Mouse (Mus musculus) limb, embryonic 15.5 days (tissue): ENCODE measurements around the gene Pgk1. TPM values are rescaled to one million over a fixed set of nuclear protein-coding genes. Genes with fewer than 3 reads are reported as not detected.

Source experiments
- ATAC-seq: fragments of 200-750 bp; cut with Nextera tagmentation; 2 replicates; pipeline ENCODE4 v1.8.0; 2017; ENCODE audit warnings: low read depth, moderate TSS enrichment; ENCODE audit not compliant: insufficient number of reproducible peaks, low FRiP score, low TSS enrichment
- H3K27ac ChIP-seq: fragments of 300-500 bp; sonication (generic); 2 replicates; pipeline ENCODE4 v1.5.1; 2015; ENCODE audit warnings: moderate library complexity, mild to moderate bottlenecking, inconsistent platforms
- H3K27me3 ChIP-seq: fragments of 300-500 bp; sonication (generic); 2 replicates; pipeline ENCODE4 v1.6.1; 2015; ENCODE audit warnings: inconsistent platforms
- H3K36me3 ChIP-seq: fragments of 300-500 bp; sonication (generic); 2 replicates; pipeline ENCODE4 v1.6.1; 2015; ENCODE audit warnings: inconsistent platforms
- H3K4me1 ChIP-seq: fragments of 300-500 bp; sonication (generic); 2 replicates; pipeline ENCODE4 v1.6.1; 2015; ENCODE audit warnings: inconsistent platforms
- H3K4me2 ChIP-seq: fragments of 300-500 bp; sonication (generic); 2 replicates; pipeline ENCODE4 v1.6.1; 2015; ENCODE audit warnings: mild to moderate bottlenecking, inconsistent platforms
- H3K4me3 ChIP-seq: fragments of 300-500 bp; sonication (generic); 2 replicates; pipeline ENCODE4 v1.5.1; 2015; ENCODE audit warnings: mild to moderate bottlenecking, inconsistent platforms
- H3K9ac ChIP-seq: fragments of 300-500 bp; sonication (generic); 2 replicates; pipeline ENCODE4 v1.6.1; 2015; ENCODE audit warnings: inconsistent platforms
- H3K9me3 ChIP-seq: fragments of 300-500 bp; sonication (generic); 2 replicates; pipeline ENCODE4 v1.6.1; 2016; ENCODE audit warnings: inconsistent platforms
- WGBS: fragments of 180-500 bp; shearing (Covaris S2); methylation state at CpG from one replicate; pipeline ENCODE4 v1.1.7; 2015; 5-methylcytosine and 5-hydroxymethylcytosine counted together
- polyA plus RNA-seq: library from polyadenylated mRNA; unstranded; fragments of >200 nt; fragmentation: Nextera tagmentation; extraction: Ambion mirVana; gene quantifications from 2 replicates; pipeline ENCODE4 v1.2.1, GENCODE M21; 2015

Pgk1 gene
- polyA plus RNA-seq, 1 experiment from 2014 or later, result 387 TPM

GRCm38 (mm10) chrX:106221058-106221457 is 34.2 kb downstream of the Pgk1 start, which contains the start of gene Taf9b:
Taf9b (minus strand) TSS chrX:106221158.
- H3K9ac ChIP-seq, result no peak within 1 kb of the TSS

More at GRCm38 (mm10) chrX:106221058-106221457, 34.2 kb downstream of the Pgk1 start, which contains the start of gene Taf9b:
- 90% methylated on average over 20 of the region's 25 CpGs for WGBS
- Histone ChIP-seq H3K4me2 (peak within 1 kb of the TSS; percentile 45; the same call in 1 of the 2 replicates), H3K9me3 (no peaks in the 10 kb centered on the region), H3K4me3 (peak within 1 kb of the TSS; percentile 57), H3K4me1 (no peaks in the 10 kb centered on the region), H3K27ac (no peak within 1 kb of the TSS), H3K27me3 (no peaks in the 10 kb centered on the region), H3K36me3 (no peaks in the 10 kb centered on the region)
- no peak for ATAC-seq

Other genes starting within 250 kb of the Pgk1 start
- gene Magt1, start 175.2 kb upstream of the Pgk1 start, polyA plus RNA-seq, result 64.2 and 64.4 TPM in 2 replicates
- 342 and 357 TPM in 2 replicates for gene Cox7b, start 171.4 kb upstream of the Pgk1 start, polyA plus RNA-seq
- gene Atp7a, start 159.8 kb upstream of the Pgk1 start, polyA plus RNA-seq, result 23.0 and 24.0 TPM in 2 replicates
- gene Tlr13, start 43.9 kb upstream of the Pgk1 start, polyA plus RNA-seq, result 0.97 and 1.2 TPM in 2 replicates
- 7.8 and 9.8 TPM in 2 replicates for gene Taf9b, start 34.1 kb downstream of the Pgk1 start, polyA plus RNA-seq
- not detected in 2 replicates for gene Fnd3c2, start 68.3 kb downstream of the Pgk1 start, polyA plus RNA-seq